Mouse (Mus musculus) v-Abl transformed pro-B cells (cell line): ENCODE data around the gene Adcy9.

Source experiments
- in situ Hi-C, 2 experiments: fragments of 400-800 bp; cut with MboI; formaldehyde crosslinking; loops; one replicate each; pipeline ENCODE4 v1.15.1; 2025; ENCODE audit not compliant: unreplicated experiment in 2 of 2

Adcy9 gene

GRCm38 (mm10) chr16:4420298-4421054 is at the start of gene Adcy9:
TSS of gene Adcy9 (minus strand) at chr16:4420498.
- in situ Hi-C loops = no loop called here

GRCm38 (mm10) chr16:4469599-4470352 is 49.5 kb upstream of the Adcy9 start:
- in situ Hi-C loops = loop anchor here in 1 of 2 experiments (5.0 to 10.0 kb wide), 2 partner anchors 152 to 325 kb away; partner anchors contain the start of gene Cdip1

- in situ Hi-C loops = no loop called here
Measured at GRCm38 (mm10) chr16:4464529-4465089, 44.3 kb upstream of the Adcy9 start.

GRCm38 (mm10) chr16:4457927-4458326 is 37.6 kb upstream of the Adcy9 start:
- in situ Hi-C loops = no loop called here

GRCm38 (mm10) chr16:4456391-4456790 is 36.1 kb upstream of the Adcy9 start:
- in situ Hi-C loops = no loop called here

- in situ Hi-C loops = no loop called here
Measured at GRCm38 (mm10) chr16:4455693-4456092, 35.4 kb upstream of the Adcy9 start.

GRCm38 (mm10) chr16:4454563-4454962 is 34.3 kb upstream of the Adcy9 start:
- in situ Hi-C loops = no loop called here

- in situ Hi-C loops = loop anchor here in 1 of 2 experiments (10.0 kb wide), 1 partner anchor 115 kb away; no protein-coding TSS in a partner anchor
Measured at GRCm38 (mm10) chr16:4449418-4449817, 29.1 kb upstream of the Adcy9 start.

GRCm38 (mm10) chr16:4448235-4448634 is 27.9 kb upstream of the Adcy9 start:
- in situ Hi-C loops = loop anchor here in 1 of 2 experiments (10.0 kb wide), 1 partner anchor 113 kb away; no protein-coding TSS in a partner anchor

GRCm38 (mm10) chr16:4446395-4446794 is 26.1 kb upstream of the Adcy9 start:
- in situ Hi-C loops = loop anchor here in 1 of 2 experiments (10.0 kb wide), 1 partner anchor 112 kb away; no protein-coding TSS in a partner anchor

GRCm38 (mm10) chr16:4444378-4444777 is 24.1 kb upstream of the Adcy9 start:
- in situ Hi-C loops = loop anchor here in 1 of 2 experiments (10.0 kb wide), 1 partner anchor 110 kb away; no protein-coding TSS in a partner anchor

- in situ Hi-C loops = loop anchor here in 1 of 2 experiments (10.0 kb wide), 1 partner anchor 105 kb away; no protein-coding TSS in a partner anchor
Measured at GRCm38 (mm10) chr16:4439302-4440066, 19.2 kb upstream of the Adcy9 start.

GRCm38 (mm10) chr16:4436738-4437137 is 16.4 kb upstream of the Adcy9 start:
- in situ Hi-C loops = no loop called here

- in situ Hi-C loops = no loop called here
Measured at GRCm38 (mm10) chr16:4435371-4435770, 15.1 kb upstream of the Adcy9 start.

- in situ Hi-C loops = no loop called here
Measured at GRCm38 (mm10) chr16:4431841-4432240, 11.5 kb upstream of the Adcy9 start.

GRCm38 (mm10) chr16:4431013-4431412 is 10.7 kb upstream of the Adcy9 start:
- in situ Hi-C loops = no loop called here

GRCm38 (mm10) chr16:4430232-4430631 is 9.9 kb upstream of the Adcy9 start:
- in situ Hi-C loops = no loop called here

- in situ Hi-C loops = no loop called here
Measured at GRCm38 (mm10) chr16:4425658-4426234, 5.4 kb upstream of the Adcy9 start.

GRCm38 (mm10) chr16:4423613-4424012 is 3.3 kb upstream of the Adcy9 start:
- in situ Hi-C loops = no loop called here

- in situ Hi-C loops = no loop called here
Measured at GRCm38 (mm10) chr16:4422991-4423390, 2.7 kb upstream of the Adcy9 start.
